Mouse (Mus musculus): ENCODE results near the gene Map4. TPM values are rescaled to one million over a fixed set of nuclear protein-coding genes. Genes with fewer than 3 reads are reported as not detected.

The Map4 gene
- 53.0 and 54.4 TPM in 2 replicates for polyA plus RNA-seq (2015; fragmentation: Nextera tagmentation; extraction: Ambion mirVana)

- WGBS, result under 1% methylated on average over 91 of the region's 94 CpGs
- Histone ChIP-seq H3K27ac (peak within 1 kb of the TSS; percentile 95), H3K4me3 (replicated peaks) (peak within 1 kb of the TSS; percentile 71), H3K27me3 (replicated peaks) (no peaks in the 10 kb centered on the region), H3K4me1 (replicated peaks) (0 out of 2 replicates have a peak, but pooled peaks cover 2% of the 10 kb centered on the region), H3K36me3 (no peaks in the 10 kb centered on the region), H3K4me2 (replicated peaks) (peak within 1 kb of the TSS; percentile 82), H3K9ac (peak within 1 kb of the TSS; percentile 76), H3K9me3 (no peaks in the 10 kb centered on the region)
- ATAC-seq, result peak; percentile 99
Observed at GRCm38 (mm10) chr9:109931257-109932171, at the start of gene Map4. Gene Map4 (plus strand): TSS chr9:109931460.

GRCm38 (mm10) chr9:109886259-109886658 lies 45.0 kb upstream of the Map4 start:
- Histone ChIP-seq H3K9me3 (no peaks in the 10 kb centered on the region), H3K4me3 (replicated peaks) (no peak overlapping the region), H3K9ac (no peak overlapping the region), H3K4me1 (replicated peaks) (no peaks in the 10 kb centered on the region), H3K27me3 (replicated peaks) (no peaks in the 10 kb centered on the region), H3K36me3 (peaks cover 60% of the 10 kb centered on the region), H3K4me2 (replicated peaks) (no peak overlapping the region), H3K27ac (no peak overlapping the region)
- 60% methylated on average over 4 of the region's 4 CpGs for WGBS
- peak; percentile 92 for ATAC-seq

- Histone ChIP-seq H3K4me3 (replicated peaks) (no peak overlapping the region), H3K27me3 (replicated peaks) (no peaks in the 10 kb centered on the region), H3K4me1 (replicated peaks) (no peaks in the 10 kb centered on the region), H3K27ac (no peak overlapping the region), H3K9ac (no peak overlapping the region), H3K4me2 (replicated peaks) (no peak overlapping the region), H3K9me3 (no peaks in the 10 kb centered on the region), H3K36me3 (peaks cover 66% of the 10 kb centered on the region)
- WGBS, result 89% methylated on average over 5 of the region's 5 CpGs
- ATAC-seq, result no peak
Observed at GRCm38 (mm10) chr9:109887321-109887720, 43.9 kb upstream of the Map4 start.

- no peak for ATAC-seq
- WGBS, result 94% methylated on average over 8 of the region's 8 CpGs
- peaks cover 6% of the 10 kb centered on the region; the same call in 1 of the 2 replicates for H3K4me1 ChIP-seq (replicated peaks)
- H3K4me2 ChIP-seq (replicated peaks), result no peak overlapping the region
- no peaks in the 10 kb centered on the region for H3K9me3 ChIP-seq
- H3K36me3 ChIP-seq, result peaks cover 56% of the 10 kb centered on the region
- no peaks in the 10 kb centered on the region for H3K27me3 ChIP-seq (replicated peaks)
- no peak overlapping the region for H3K27ac ChIP-seq
- H3K9ac ChIP-seq, result no peak overlapping the region
- no peak overlapping the region for H3K4me3 ChIP-seq (replicated peaks)
Observed at GRCm38 (mm10) chr9:109891501-109891900, 39.8 kb upstream of the Map4 start.

- H3K4me3 ChIP-seq (replicated peaks), result no peak overlapping the region
- peaks cover 49% of the 10 kb centered on the region for H3K36me3 ChIP-seq
- no peaks in the 10 kb centered on the region for H3K27me3 ChIP-seq (replicated peaks)
- 59% methylated on average over 5 of the region's 5 CpGs for WGBS
- ATAC-seq, result no peak
- H3K4me1 ChIP-seq (replicated peaks), result peaks cover 6% of the 10 kb centered on the region; the same call in 1 of the 2 replicates
- H3K9me3 ChIP-seq, result no peaks in the 10 kb centered on the region
- no peak overlapping the region for H3K27ac ChIP-seq
- no peak overlapping the region for H3K4me2 ChIP-seq (replicated peaks)
- H3K9ac ChIP-seq, result no peak overlapping the region
Observed at GRCm38 (mm10) chr9:109892651-109893250, 38.5 kb upstream of the Map4 start.

- H3K9ac ChIP-seq, result no peak overlapping the region
- H3K36me3 ChIP-seq, result peaks cover 32% of the 10 kb centered on the region
- H3K4me1 ChIP-seq (replicated peaks), result peaks cover 10% of the 10 kb centered on the region; the same call in 1 of the 2 replicates
- WGBS, result 25% methylated on average over 6 of the region's 6 CpGs
- H3K27ac ChIP-seq, result peak overlapping the region; percentile 77
- H3K27me3 ChIP-seq (replicated peaks), result no peaks in the 10 kb centered on the region
- H3K4me3 ChIP-seq (replicated peaks), result no peak overlapping the region
- no peak overlapping the region for H3K4me2 ChIP-seq (replicated peaks)
- ATAC-seq, result peak; percentile 68
- no peaks in the 10 kb centered on the region for H3K9me3 ChIP-seq
Observed at GRCm38 (mm10) chr9:109894413-109895090, 36.7 kb upstream of the Map4 start.

- peaks cover 22% of the 10 kb centered on the region for H3K36me3 ChIP-seq
- no peaks in the 10 kb centered on the region for H3K27me3 ChIP-seq (replicated peaks)
- peaks cover 10% of the 10 kb centered on the region; the same call in 1 of the 2 replicates for H3K4me1 ChIP-seq (replicated peaks)
- peak overlapping the region; percentile 62; the same call in 1 of the 2 replicates for H3K27ac ChIP-seq
- peak; percentile 79 for ATAC-seq
- H3K4me3 ChIP-seq (replicated peaks), result no peak overlapping the region
- WGBS, result 58% methylated on average over 6 of the region's 6 CpGs
- H3K9ac ChIP-seq, result no peak overlapping the region
- no peak overlapping the region for H3K4me2 ChIP-seq (replicated peaks)
- H3K9me3 ChIP-seq, result no peaks in the 10 kb centered on the region
Observed at GRCm38 (mm10) chr9:109895593-109895992, 35.7 kb upstream of the Map4 start.

- H3K4me1 ChIP-seq (replicated peaks), result peaks cover 10% of the 10 kb centered on the region; the same call in 1 of the 2 replicates
- peak overlapping the region; percentile 62; the same call in 1 of the 2 replicates for H3K27ac ChIP-seq
- no peak for ATAC-seq
- no peak overlapping the region for H3K9ac ChIP-seq
- H3K9me3 ChIP-seq, result no peaks in the 10 kb centered on the region
- H3K4me3 ChIP-seq (replicated peaks), result no peak overlapping the region
- H3K27me3 ChIP-seq (replicated peaks), result no peaks in the 10 kb centered on the region
- peaks cover 14% of the 10 kb centered on the region for H3K36me3 ChIP-seq
- H3K4me2 ChIP-seq (replicated peaks), result no peak overlapping the region
- 75% methylated on average over 8 of the region's 8 CpGs for WGBS
Observed at GRCm38 (mm10) chr9:109896253-109897150, 34.8 kb upstream of the Map4 start.

- H3K4me3 ChIP-seq (replicated peaks), result no peak overlapping the region
- H3K9me3 ChIP-seq, result no peaks in the 10 kb centered on the region
- WGBS, result 30% methylated on average over 2 of the region's 2 CpGs
- no peak for ATAC-seq
- H3K9ac ChIP-seq, result no peak overlapping the region
- H3K27ac ChIP-seq, result peak overlapping the region; percentile 24; the same call in 1 of the 2 replicates
- 0 out of 2 replicates have a peak, but pooled peaks cover 7% of the 10 kb centered on the region for H3K4me1 ChIP-seq (replicated peaks)
- no peaks in the 10 kb centered on the region for H3K27me3 ChIP-seq (replicated peaks)
- no peak overlapping the region for H3K4me2 ChIP-seq (replicated peaks)
- peaks cover 1% of the 10 kb centered on the region; the same call in 1 of the 2 replicates for H3K36me3 ChIP-seq
Observed at GRCm38 (mm10) chr9:109898027-109898426, 33.2 kb upstream of the Map4 start.

- ATAC-seq, result no peak
- Histone ChIP-seq H3K4me1 (replicated peaks) (0 out of 2 replicates have a peak, but pooled peaks cover 7% of the 10 kb centered on the region), H3K36me3 (no peaks in the 10 kb centered on the region), H3K4me3 (replicated peaks) (no peak overlapping the region), H3K9ac (no peak overlapping the region), H3K9me3 (no peaks in the 10 kb centered on the region), H3K4me2 (replicated peaks) (no peak overlapping the region), H3K27me3 (replicated peaks) (no peaks in the 10 kb centered on the region), H3K27ac (0 out of 2 replicates have a peak overlapping the region, but pooled peaks have one; percentile 20)
- 33% methylated on average over 15 of the region's 15 CpGs for WGBS
Observed at GRCm38 (mm10) chr9:109899361-109899760, 31.9 kb upstream of the Map4 start.

- WGBS, result 62% methylated on average over 8 of the region's 8 CpGs
- H3K27ac ChIP-seq, result 0 out of 2 replicates have a peak overlapping the region, but pooled peaks have one; percentile 20
- ATAC-seq, result no peak
- H3K27me3 ChIP-seq (replicated peaks), result no peaks in the 10 kb centered on the region
- H3K4me3 ChIP-seq (replicated peaks), result no peak overlapping the region
- no peak overlapping the region for H3K9ac ChIP-seq
- no peak overlapping the region for H3K4me2 ChIP-seq (replicated peaks)
- no peaks in the 10 kb centered on the region for H3K9me3 ChIP-seq
- no peaks in the 10 kb centered on the region for H3K36me3 ChIP-seq
- H3K4me1 ChIP-seq (replicated peaks), result 0 out of 2 replicates have a peak, but pooled peaks cover 4% of the 10 kb centered on the region
Observed at GRCm38 (mm10) chr9:109899774-109900173, 31.5 kb upstream of the Map4 start.
